Mouse (Mus musculus) CH12.LX (cell line): Measurements from ENCODE around the gene Ppip5k1. TPM values are rescaled to one million over a fixed set of nuclear protein-coding genes. Genes with fewer than 3 reads are reported as not detected.

ENCODE experiments used
- DNase-seq: peaks from one replicate; pipeline ENCODE4 v3.0.0-alpha.2; 2013; ENCODE audit errors: extremely low read depth
- H3K27ac ChIP-seq: 2 replicates; pipeline ENCODE4 v1.5.1; 2012; ENCODE audit warnings: low read depth, mild to moderate bottlenecking, control low read depth, moderate library complexity; ENCODE audit not compliant: insufficient read depth
- H3K27me3 ChIP-seq: replicated peaks from 2 replicates; pipeline ENCODE3; 2012; ENCODE audit warnings: inconsistent platforms
- H3K36me3 ChIP-seq, 2 experiments: replicated peaks in 1 of 2; 2 replicates each; pipeline versions ENCODE3 to v1.6.1; 2012; ENCODE audit warnings: inconsistent platforms in 1 of 2, low read length in 1 of 2, mild to moderate bottlenecking in 1 of 2, mixed read lengths in 1 of 2, moderate library complexity in 1 of 2; ENCODE audit not compliant: control insufficient read depth in 1 of 2, insufficient read depth in 1 of 2
- H3K4me1 ChIP-seq, 2 experiments: 2 replicates each; pipeline ENCODE4 v1.6.1; 2012; ENCODE audit warnings: inconsistent platforms in 1 of 2, moderate library complexity in 1 of 2; ENCODE audit not compliant: insufficient read depth in 2 of 2, control insufficient read depth in 1 of 2
- H3K4me2 ChIP-seq: 2 replicates; pipeline ENCODE4 v1.6.1; 2012; ENCODE audit warnings: low read depth, mild to moderate bottlenecking, control low read depth; ENCODE audit not compliant: poor library complexity, insufficient read depth, severe bottlenecking
- H3K4me3 ChIP-seq, 3 experiments: fragments of 150-350 bp in 1 of 3; sonication (generic) in 1 of 3; replicated peaks in 1 of 3; 2 replicates each; pipeline versions ENCODE3 to v1.5.1; 2011 to 2012; ENCODE audit warnings: low read depth in 2 of 3, low read length in 2 of 3, mild to moderate bottlenecking in 2 of 3, moderate library complexity in 2 of 3, control low read depth in 1 of 3, improper control_type of control experiment in 1 of 3, inconsistent platforms in 1 of 3, mixed read lengths in 1 of 3; ENCODE audit not compliant: poor library complexity in 1 of 3
- H3K79me2 ChIP-seq: replicated peaks from 2 replicates; pipeline ENCODE4 v1.6.1; 2012; ENCODE audit warnings: mild to moderate bottlenecking, moderate library complexity; ENCODE audit not compliant: control insufficient read depth, poor library complexity, insufficient read depth, severe bottlenecking; ENCODE audit errors: extremely low read depth
- H3K9ac ChIP-seq: 2 replicates; pipeline ENCODE4 v1.6.1; 2012; ENCODE audit warnings: low read depth, mild to moderate bottlenecking, control low read depth, moderate library complexity; ENCODE audit not compliant: insufficient read depth
- H3K9me3 ChIP-seq: replicated peaks from 2 replicates; pipeline ENCODE3; 2012; ENCODE audit warnings: low read length, inconsistent platforms, mixed read lengths
- BHLHE40 ChIP-seq: IDR thresholded peaks from 2 replicates; pipeline ENCODE4 v1.6.1; 2011; ENCODE audit warnings: mild to moderate bottlenecking, low read depth, low read length, improper control_type of control experiment
- CHD1 ChIP-seq: IDR thresholded peaks from 2 replicates; pipeline ENCODE4 v1.6.1; 2012; ENCODE audit warnings: low read depth, low read length, improper control_type of control experiment, inconsistent platforms
- CTCF ChIP-seq, 2 experiments: IDR thresholded peaks in 1 of 2; conservative IDR thresholded peaks in 1 of 2; 2 replicates each; pipeline ENCODE4 v1.5.1; 2011 to 2012; ENCODE audit warnings: low read depth in 2 of 2, low read length in 2 of 2, improper control_type of control experiment in 1 of 2, inconsistent platforms in 1 of 2, mild to moderate bottlenecking in 1 of 2, moderate library complexity in 1 of 2
- E2F4 ChIP-seq: IDR thresholded peaks from 2 replicates; pipeline ENCODE4 v1.6.1; 2011; ENCODE audit warnings: low read depth, low read length, improper control_type of control experiment; ENCODE audit not compliant: insufficient replicate concordance
- ELF1 ChIP-seq: IDR thresholded peaks from 2 replicates; pipeline ENCODE4 v1.6.1; 2014; ENCODE audit warnings: low read depth, mild to moderate bottlenecking, inconsistent platforms, low read length, improper control_type of control experiment
- JUND ChIP-seq: conservative IDR thresholded peaks from 2 replicates; pipeline ENCODE4 v1.6.1; 2011; ENCODE audit warnings: low read depth, low read length, improper control_type of control experiment
- KAT2A ChIP-seq: IDR thresholded peaks from 2 replicates; pipeline ENCODE4 v1.6.1; 2012; ENCODE audit warnings: low read length, improper control_type of control experiment, inconsistent platforms; ENCODE audit not compliant: insufficient replicate concordance
- MXI1 ChIP-seq: IDR thresholded peaks from 2 replicates; pipeline ENCODE4 v1.6.1; 2011; ENCODE audit warnings: mild to moderate bottlenecking, low read depth, low read length, improper control_type of control experiment
- NELFE ChIP-seq: IDR thresholded peaks from 2 replicates; pipeline ENCODE4 v1.6.1; 2011; ENCODE audit warnings: low read depth, low read length, improper control_type of control experiment
- NRF1 ChIP-seq: IDR thresholded peaks from 2 replicates; pipeline ENCODE4 v1.6.1; 2014; ENCODE audit warnings: low read depth, mild to moderate bottlenecking, inconsistent platforms, low read length, improper control_type of control experiment, moderate library complexity
- POLR2A ChIP-seq: IDR thresholded peaks from 2 replicates; pipeline ENCODE4 v1.6.1; 2011; ENCODE audit warnings: low read depth, mild to moderate bottlenecking, improper control_type of control experiment, low read length
- RAD21 ChIP-seq: IDR thresholded peaks from 2 replicates; pipeline ENCODE4 v1.6.1; 2011; ENCODE audit warnings: low read depth, mild to moderate bottlenecking, low read length, improper control_type of control experiment, moderate library complexity
- RCOR1 ChIP-seq: conservative IDR thresholded peaks from 2 replicates; pipeline ENCODE4 v1.6.1; 2012; ENCODE audit warnings: low read depth, mild to moderate bottlenecking, inconsistent platforms, low read length, improper control_type of control experiment
- TBP ChIP-seq: conservative IDR thresholded peaks from 2 replicates; pipeline ENCODE4 v1.6.1; 2011; ENCODE audit warnings: low read depth, low read length, improper control_type of control experiment
- UBTF ChIP-seq: IDR thresholded peaks from 2 replicates; pipeline ENCODE4 v1.6.1; 2012; ENCODE audit warnings: low read depth, mild to moderate bottlenecking, inconsistent platforms, low read length, improper control_type of control experiment, moderate library complexity
- USF1 ChIP-seq: IDR thresholded peaks from 2 replicates; pipeline ENCODE4 v1.6.1; 2014; ENCODE audit warnings: low read depth, mild to moderate bottlenecking, inconsistent platforms, low read length, improper control_type of control experiment
- ZC3H11A ChIP-seq: IDR thresholded peaks from 2 replicates; pipeline ENCODE4 v1.6.1; 2012; ENCODE audit warnings: low read depth, mild to moderate bottlenecking, inconsistent platforms, low read length, improper control_type of control experiment
- ZKSCAN1 ChIP-seq: IDR thresholded peaks from 2 replicates; pipeline ENCODE4 v1.6.1; 2012; ENCODE audit warnings: low read depth, inconsistent platforms, low read length, improper control_type of control experiment, borderline replicate concordance
- ZMIZ1 ChIP-seq: IDR thresholded peaks from 2 replicates; pipeline ENCODE4 v1.6.1; 2012; ENCODE audit warnings: low read depth, mild to moderate bottlenecking, inconsistent platforms, low read length, improper control_type of control experiment
- dilution Hi-C: fragments of 300-500 bp; cut with MboI; formaldehyde crosslinking; loops from 2 replicates; pipeline ENCODE4 v1.14.3; 2020; ENCODE audit warnings: low sequenced_read_pairs; ENCODE audit not compliant: extremely low pct_unique_long_range_greater_than_20kb, extremely low pct_ligation_motif_present
- in situ Hi-C: fragments of 300-500 bp; cut with MboI; formaldehyde crosslinking; loops from 3 replicates; pipeline ENCODE4 v1.14.3; 2019; ENCODE audit warnings: low sequenced_read_pairs, low pct_ligation_motif_present, low pct_unique_long_range_greater_than_20kb, mixed read lengths
- polyA plus RNA-seq: library from polyadenylated mRNA; unstranded; fragments of >175 nt; gene quantifications from 2 replicates; pipeline ENCODE4 v1.2.1, GENCODE M21; 2012; ENCODE audit warnings: low read depth; ENCODE audit not compliant: insufficient read length
- total RNA-seq, 2 experiments: library from RNA; depleted of rRNA; stranded (reverse); fragments of 300-350 nt in 1 of 2; fragments of >200 nt in 1 of 2; gene quantifications; 2 replicates each; pipeline ENCODE4 v1.2.3; 2012 to 2014

Gene Ppip5k1
- total and polyA plus RNA-seq, 3 experiments: 4.6 to 11.9 (median 10.4) TPM

DNA sequence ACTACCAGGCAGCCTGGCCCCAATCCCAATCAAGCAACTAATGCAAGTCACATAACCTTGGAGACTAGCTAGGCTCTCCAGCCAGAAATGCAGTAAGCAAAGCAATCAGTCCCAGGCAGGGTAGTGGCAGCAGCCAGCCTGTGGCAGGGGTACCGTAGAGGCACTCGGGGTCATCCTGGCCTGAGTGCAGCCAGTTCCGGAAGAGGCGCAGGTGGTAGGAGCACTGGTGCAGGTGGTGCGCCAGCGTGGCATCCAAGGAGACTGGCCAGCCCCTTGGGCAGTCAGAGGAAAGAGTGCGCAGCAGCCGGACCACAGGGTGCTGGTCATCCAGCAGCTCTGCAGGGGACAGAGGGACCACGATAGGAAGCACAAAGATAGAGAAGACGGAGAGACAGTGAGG, 32.2 kb downstream of the Ppip5k1 start:
- DNase-seq: no peak
- Histone ChIP-seq H3K79me2 (no peaks in the 10 kb centered on the region), H3K36me3 (peaks cover 15 to 55% of the 10 kb centered on the region in 2 experiments), H3K9ac (no peak overlapping the region), H3K4me2 (no peak overlapping the region), H3K4me3 (no peak overlapping the region), H3K4me1 (no peaks in the 10 kb centered on the region), H3K27me3 (no peaks in the 10 kb centered on the region)
- dilution Hi-C loops: no loop called here
- in situ Hi-C loops: no loop called here
- TF ChIP-seq USF1 (no peak), MXI1 (no peak)
- TF ChIP-seq, all 38 proteins: peak for 0
- H3K9me3 ChIP-seq: no peaks in the 10 kb centered on the region
- H3K27ac ChIP-seq: no peak overlapping the region

DNA sequence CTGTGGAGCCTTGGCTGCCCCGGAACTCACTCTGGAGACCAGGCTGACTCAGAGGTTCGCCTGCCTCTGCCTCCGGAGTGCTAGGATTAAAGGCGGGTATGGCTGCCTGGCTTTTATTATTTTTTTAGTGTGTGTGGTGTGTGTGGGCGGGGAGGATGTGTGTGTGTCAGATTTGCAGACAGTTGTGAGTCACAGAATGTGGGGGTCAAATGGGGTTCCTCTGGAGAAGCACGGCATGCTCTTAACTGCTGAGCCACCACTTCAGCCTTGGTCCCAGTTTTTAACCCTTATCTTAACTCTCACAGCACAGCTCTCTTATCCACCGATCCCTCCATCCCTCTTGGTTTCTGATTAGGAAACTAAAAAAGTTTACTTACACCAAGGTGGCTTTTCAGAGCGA, 38.9 kb downstream of the Ppip5k1 start:
- Histone ChIP-seq H3K4me2 (no peak overlapping the region), H3K36me3 (peaks cover 17 to 42% of the 10 kb centered on the region in 2 experiments), H3K27ac (no peak overlapping the region), H3K27me3 (no peaks in the 10 kb centered on the region), H3K9ac (no peak overlapping the region), H3K4me1 (no peaks in the 10 kb centered on the region), H3K79me2 (no peaks in the 10 kb centered on the region), H3K9me3 (no peaks in the 10 kb centered on the region), H3K4me3 (no peak overlapping the region)
- DNase-seq: no peak
- in situ Hi-C loops: no loop called here
- dilution Hi-C loops: no loop called here
- no peak for TF ChIP-seq JUND
- no peak for TF ChIP-seq KAT2A
- no peak for TF ChIP-seq CHD1
- no peak for TF ChIP-seq RCOR1
- TF ChIP-seq RAD21: no peak
- no peak for TF ChIP-seq TBP
- TF ChIP-seq NELFE: no peak
- TF ChIP-seq ZMIZ1: no peak
- no peak for TF ChIP-seq NRF1
- no peak for TF ChIP-seq CTCF (conservative IDR thresholded peaks at IDR 0.05 in 1 of 2, IDR thresholded peaks at IDR 0.05 in 1 of 2; ENCODE audit: low read depth in 2 of 2, low read length in 2 of 2)
- no peak for TF ChIP-seq UBTF
- no peak for TF ChIP-seq ELF1
- TF ChIP-seq E2F4: no peak
- TF ChIP-seq POLR2A: no peak
- no peak for TF ChIP-seq ZC3H11A

DNA sequence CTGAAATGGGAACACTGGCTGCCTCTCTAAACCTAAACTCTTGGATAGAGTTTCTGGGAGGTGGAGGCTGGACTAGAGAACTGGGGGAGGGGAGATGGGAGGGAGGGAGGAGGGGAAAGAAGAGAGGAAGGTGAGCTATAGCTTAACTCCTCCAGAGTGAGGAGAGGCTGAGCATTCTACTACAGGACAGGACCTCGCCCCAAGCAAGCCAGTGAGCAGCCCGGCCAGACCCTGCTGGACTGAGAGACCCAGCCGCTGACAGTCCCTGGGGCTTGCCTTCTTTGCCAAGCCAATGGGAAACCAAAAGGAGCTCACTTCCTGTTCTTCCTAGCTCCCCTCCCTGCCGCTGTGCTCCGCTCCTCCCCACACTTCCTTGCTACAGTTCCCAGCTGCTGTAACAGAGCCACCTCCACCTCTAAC, 46.2 kb downstream of the Ppip5k1 start:
- Histone ChIP-seq H3K4me2 (no peak overlapping the region), H3K27ac (no peak overlapping the region), H3K4me3 (no peak overlapping the region)
- no peak for TF ChIP-seq ELF1
- no peak for TF ChIP-seq BHLHE40
- TF ChIP-seq ZKSCAN1: no peak
- no peak for TF ChIP-seq NRF1
- TF ChIP-seq, all 38 proteins: peak for 0
- Histone ChIP-seq H3K9me3 (no peaks in the 10 kb centered on the region), H3K4me1 (no peaks in the 10 kb centered on the region), H3K27me3 (no peaks in the 10 kb centered on the region), H3K36me3 (peaks cover 3 to 60% of the 10 kb centered on the region in 2 experiments), H3K79me2 (no peaks in the 10 kb centered on the region), H3K9ac (no peak overlapping the region)
- dilution Hi-C loops (no loop called here), in situ Hi-C loops (no loop called here)
- DNase-seq: no peak
